Mouse (Mus musculus) adrenal gland, postnatal 14 days (tissue): ENCODE measurements around the gene Sult6b2. TPM values are rescaled to one million over a fixed set of nuclear protein-coding genes. Genes with fewer than 3 reads are reported as not detected.

Source experiments
- DNase-seq: peaks from one replicate; pipeline ENCODE4 v3.0.0; 2021; ENCODE audit warnings: mixed read lengths
- total RNA-seq: library from RNA; stranded (reverse); gene quantifications from 2 replicates; pipeline ENCODE4 v1.2.3, GENCODE M21; 2021

Sult6b2 gene
- total RNA-seq, 1 experiment from 2014 or later: not detected

DNA sequence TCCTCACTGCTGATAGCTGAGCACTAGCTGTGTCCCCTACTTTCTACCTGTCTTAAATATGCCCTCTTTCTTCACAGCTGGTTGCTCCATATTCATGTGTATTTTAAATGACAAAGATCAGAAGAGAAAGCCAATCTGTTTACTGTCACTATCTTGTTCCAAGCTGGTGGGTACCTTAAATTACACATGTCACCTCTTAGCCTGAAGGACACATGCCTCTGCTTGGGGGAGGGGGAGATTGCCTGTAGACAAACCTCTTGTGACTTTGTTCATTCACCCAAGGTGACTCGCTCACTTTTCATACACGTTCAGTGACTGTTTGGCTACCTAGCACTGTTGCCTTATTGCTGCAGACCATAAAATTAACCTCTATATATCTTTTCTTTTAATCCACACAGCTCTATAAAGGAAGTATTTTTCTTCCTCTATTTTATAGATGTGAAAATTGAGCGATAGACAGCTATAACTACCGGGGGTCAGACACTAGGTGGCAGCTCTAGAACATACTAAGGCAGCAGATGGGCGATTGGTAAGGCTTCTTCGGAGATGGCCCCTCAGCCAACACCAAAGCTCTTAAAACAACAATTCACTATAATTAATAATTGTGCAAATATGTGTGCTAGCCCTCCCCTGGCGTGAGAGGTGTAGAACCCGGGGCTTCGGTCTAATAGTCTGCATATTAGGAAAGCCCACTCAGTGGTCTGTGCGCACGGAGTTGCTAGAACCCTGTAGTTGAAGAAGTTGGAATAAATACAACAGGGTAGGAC is 25.1 kb downstream of the Sult6b2 start:
- peak; percentile 40 for DNase-seq

GRCm38 (mm10) chr6:142776935-142777334 is 27.4 kb downstream of the Sult6b2 start:
- no peak for DNase-seq

- DNase-seq: no peak
Observed at GRCm38 (mm10) chr6:142773566-142773965, 30.7 kb downstream of the Sult6b2 start.

- DNase-seq: no peak
Observed at GRCm38 (mm10) chr6:142771643-142772042, 32.7 kb downstream of the Sult6b2 start.

DNA sequence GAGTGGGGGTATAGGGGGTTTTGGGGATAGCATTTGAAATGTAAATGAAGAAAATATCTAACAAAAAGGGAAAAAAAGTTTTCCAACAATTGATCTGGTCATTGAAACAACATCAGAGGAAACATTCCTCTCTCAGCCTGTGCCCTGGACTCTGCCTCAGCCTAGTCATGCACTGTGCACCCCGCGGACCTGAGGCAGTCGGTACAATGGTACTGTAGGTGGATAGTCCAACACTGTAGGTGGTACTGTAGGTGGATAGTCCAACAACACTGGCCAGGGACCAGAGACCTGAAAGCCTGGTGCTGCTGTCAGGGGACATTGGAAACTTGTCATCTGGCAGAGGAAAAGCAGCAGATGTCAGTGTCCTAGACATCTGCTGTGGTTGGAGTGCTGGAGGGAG is 34.4 kb downstream of the Sult6b2 start:
- no peak for DNase-seq

DNA sequence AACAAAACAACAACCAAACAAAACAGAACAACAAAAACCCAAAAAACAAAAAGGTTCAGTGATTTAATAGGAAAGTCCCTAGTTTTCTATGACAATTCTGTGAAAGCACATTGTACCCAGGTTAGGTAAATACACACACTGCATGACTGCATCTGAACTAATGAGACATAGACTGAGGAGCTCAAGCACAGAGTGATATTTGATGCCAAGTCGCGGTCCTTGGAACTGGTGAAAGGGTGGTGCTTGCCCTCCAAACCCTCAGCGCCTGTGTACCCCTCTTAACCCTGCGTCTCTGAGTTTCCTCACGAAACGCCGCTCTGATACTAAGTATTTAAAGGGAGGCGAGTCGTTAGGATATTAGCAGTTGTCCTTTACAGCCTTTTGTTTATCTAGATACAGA is 37.0 kb downstream of the Sult6b2 start:
- no peak for DNase-seq

- no peak for DNase-seq
Observed at GRCm38 (mm10) chr6:142764933-142765332, 39.4 kb downstream of the Sult6b2 start.

GRCm38 (mm10) chr6:142759633-142760032 is 44.7 kb downstream of the Sult6b2 start:
- DNase-seq: no peak

- DNase-seq: no peak
Observed at GRCm38 (mm10) chr6:142758562-142758961, 45.7 kb downstream of the Sult6b2 start.

- no peak for DNase-seq
Observed at GRCm38 (mm10) chr6:142757976-142758375, 46.3 kb downstream of the Sult6b2 start.

DNA sequence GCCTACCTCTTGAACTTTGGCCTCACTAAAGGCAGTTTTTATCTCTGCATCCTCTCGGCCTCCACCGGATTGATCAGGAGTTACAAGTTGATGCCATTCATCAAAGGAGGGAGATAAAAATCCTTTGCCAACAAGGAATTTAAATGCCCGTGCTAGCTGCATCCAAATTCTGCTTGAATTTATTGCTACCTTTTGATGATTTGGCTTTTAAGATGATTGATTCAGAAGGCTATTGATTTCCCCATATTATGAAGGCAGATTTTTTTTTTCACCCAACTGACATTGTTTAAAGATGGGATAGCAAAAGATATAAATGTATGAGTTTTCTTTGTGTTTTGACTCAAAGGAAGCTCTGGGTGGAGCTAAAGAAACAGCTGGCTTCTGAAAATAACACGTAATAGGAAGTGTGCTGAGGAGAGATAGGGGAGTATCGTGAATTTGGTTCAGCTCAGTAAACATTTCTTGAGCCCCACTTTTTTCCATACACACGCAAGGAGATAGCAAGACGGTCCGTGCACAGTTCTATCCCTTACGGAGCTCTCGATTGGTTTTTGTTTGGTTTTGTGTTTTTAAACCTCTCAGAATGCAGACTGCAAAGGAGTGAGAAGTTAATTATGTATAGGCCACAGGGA is 46.9 kb downstream of the Sult6b2 start:
- DNase-seq: no peak

DNA sequence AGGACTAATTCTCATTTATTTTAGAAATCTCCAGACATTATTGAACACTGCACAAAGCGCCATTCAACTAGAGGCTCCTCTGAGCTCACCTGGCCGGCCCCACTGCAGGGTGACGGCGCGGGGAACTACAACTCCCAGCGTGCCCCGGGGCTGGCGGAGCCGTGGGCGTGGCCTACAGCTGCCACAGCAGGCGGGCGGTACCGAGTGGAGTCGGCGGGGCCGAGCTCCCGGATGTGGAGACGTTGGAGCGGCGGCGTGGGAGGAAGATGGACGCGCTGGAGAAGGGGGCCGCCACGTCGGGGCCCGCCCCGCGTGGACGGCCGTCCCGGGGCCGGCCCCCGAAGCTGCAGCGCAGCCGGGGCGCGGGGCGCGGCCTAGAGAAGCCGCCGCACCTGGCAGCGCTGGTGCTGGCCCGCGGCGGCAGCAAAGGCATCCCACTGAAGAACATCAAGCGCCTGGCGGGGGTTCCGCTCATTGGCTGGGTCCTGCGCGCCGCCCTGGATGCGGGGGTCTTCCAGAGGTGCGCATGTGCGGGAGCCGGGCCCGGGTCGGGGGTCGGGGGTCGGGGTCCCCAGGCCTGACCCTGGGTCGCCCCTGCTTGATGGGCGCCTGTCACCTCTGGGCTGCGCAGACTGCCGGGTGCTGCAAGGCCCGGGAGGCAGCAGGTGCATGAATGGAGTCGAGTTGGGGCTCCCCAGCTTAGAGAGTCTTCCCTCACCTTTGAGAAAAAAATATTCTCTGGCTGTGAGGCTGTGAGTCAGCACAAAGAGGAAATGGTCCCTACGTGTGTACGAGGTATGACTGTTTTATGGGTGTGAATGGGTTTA is 47.6 kb downstream of the Sult6b2 start, which contains the start of gene Cmas:
TSS of gene Cmas (plus strand) at position 180 of the 827 bp plus-strand sequence.
- peak; percentile 93 for DNase-seq

DNA sequence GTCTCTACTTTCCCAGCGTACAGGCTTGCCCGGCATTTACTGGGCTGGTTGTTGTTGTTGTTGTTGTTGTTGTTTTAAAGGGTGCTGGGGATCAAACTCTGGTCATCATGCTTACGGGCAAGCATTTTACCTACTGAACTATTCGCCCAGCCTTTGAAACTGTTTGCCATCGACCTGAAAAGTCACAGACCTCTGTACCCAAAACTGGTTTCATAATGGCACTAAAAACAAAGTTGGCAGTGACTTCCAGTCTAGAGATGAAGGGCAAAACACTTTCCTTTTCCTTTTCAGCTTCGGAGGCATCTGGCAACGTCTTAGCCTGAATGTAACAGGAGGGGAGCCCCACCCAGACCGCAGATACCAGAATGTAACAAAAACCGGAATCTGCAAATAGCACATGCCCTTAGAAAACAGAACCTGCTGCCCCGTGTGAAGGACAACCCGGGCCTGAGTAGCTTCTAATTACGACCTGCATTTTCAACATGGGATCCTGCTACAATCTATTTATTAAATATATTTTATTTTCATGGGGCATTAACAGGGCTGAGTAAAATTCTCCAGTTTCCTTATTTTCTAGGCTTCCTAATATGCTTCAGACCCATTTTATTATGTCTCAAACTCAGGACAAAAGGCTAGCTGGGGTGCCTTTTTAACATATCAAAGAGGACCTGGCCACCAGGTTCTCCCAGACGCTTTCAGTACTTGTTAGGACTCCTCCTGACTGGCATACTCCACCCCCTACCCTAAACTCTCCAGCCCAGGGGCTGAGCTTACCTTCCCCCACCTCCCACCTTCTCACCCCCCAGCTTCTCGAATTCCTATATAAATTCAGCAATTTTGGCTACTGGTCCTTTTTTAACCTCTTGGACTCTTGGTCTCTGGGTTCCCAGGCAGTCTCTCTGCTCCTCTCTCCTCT is 51.7 kb downstream of the Sult6b2 start:
- no peak for DNase-seq

DNA sequence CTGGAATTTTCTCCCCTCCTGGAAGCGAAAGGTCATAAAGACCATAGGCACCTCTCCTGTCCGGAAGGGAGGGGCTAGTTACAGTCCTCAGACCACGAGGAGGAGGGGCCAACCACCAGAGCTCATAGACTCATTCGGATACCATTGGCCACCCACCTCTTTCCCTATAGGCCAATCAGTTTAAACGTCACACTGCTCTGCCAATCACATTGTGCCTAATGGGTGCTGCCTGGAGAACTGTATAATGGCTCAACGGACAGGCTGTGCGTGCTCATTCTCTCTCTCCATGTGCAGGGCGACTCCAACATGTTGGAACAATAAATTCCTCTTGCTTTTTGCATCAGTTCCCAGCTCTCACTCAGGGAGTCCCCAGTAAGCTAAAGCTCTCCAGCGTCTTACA is 52.9 kb downstream of the Sult6b2 start:
- no peak for DNase-seq

GRCm38 (mm10) chr6:142748057-142748708 is 56.1 kb downstream of the Sult6b2 start:
- DNase-seq: peak; percentile 48

DNA sequence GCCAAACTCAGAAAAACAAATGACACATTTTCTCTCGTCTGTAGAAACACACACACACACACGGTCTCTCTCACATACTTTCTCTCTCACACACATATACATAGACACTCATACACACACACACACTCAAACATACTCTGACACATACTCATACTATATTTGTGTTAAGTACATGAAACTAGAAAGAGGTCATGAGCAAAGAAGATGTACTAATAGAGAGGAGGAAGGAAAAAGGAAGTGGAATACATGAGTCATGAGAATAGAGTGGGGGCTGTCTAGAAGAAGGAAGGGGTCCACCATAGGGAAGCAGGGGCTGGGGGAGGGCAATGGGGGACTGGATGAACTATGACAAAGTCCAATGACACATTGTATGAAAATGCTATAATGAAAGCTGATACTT is 57.1 kb downstream of the Sult6b2 start:
- no peak for DNase-seq

DNA sequence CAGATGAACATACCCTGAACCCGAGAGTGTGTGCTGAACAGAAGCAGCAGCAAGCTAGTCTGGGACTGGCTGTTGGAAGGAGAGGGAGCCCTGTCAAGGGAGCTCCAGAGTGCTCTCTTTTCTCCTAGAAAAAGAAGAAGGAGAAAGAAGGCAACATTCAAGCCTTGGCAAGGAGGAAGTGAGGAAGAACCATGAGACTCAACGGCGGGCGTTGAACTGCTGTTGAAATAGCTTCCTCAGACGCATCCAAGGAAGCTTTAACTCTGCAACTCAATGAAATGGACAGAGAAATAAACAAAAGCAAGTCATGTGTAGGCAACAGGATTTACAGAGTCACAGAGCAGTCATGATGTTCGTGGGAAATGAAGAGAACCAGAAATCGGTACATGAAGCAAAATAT is 57.5 kb downstream of the Sult6b2 start:
- DNase-seq: no peak

DNA sequence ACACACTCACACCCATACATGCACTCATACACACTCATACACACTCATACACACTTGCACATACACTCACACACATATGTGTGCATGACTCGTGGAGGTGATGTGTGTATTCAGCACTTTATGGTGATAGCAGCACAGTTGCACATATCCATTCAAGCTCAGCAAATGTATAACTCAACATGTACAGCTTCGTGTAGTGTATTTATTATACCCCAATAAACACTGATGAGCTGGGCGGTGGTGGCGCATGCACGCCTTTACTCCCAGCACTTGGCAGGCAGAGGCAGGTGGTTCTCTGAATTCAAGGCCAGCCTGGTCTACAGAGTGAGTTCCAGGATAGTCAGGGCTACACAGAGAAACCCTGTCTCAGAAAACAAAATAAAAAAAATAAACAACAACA is 58.8 kb downstream of the Sult6b2 start:
- DNase-seq: no peak

DNA sequence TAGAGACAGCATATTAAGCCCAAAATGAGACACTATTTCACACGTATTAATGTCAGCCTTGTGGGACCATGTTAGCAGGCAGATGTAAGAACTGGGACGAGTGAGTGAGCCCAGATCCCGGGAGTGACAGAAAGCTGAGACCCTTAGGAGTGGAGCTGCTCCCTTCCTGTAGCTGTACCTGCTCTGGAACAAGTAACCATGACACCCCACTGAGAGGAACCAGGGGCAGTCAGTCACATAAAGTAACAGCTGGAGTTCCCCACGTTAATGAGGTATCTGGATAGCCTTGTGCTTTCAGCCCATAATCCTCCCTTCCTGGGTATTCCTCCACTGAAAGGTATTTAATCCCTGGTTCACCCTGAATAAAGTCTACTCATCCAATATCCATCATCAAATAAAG is 61.1 kb downstream of the Sult6b2 start:
- no peak for DNase-seq

DNA sequence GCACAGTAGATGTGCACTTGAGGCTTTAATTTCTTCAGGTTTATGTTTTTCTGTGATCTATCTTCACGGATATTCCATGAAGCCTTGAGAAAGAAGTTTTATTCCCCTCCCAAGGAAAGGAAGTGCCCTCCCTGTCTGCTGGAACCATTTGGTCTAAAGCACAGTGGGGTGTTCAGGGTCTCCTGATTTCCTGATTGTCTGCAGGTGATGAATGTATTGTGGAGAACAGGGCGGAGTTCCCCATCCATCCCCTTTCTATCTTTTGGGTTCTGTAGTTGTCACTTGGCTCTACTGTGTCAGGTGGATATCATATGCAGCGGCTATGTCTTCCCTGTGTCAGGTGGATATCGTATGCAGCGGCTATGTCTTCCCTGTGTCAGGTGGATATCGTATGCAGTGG is 62.5 kb downstream of the Sult6b2 start:
- no peak for DNase-seq

DNA sequence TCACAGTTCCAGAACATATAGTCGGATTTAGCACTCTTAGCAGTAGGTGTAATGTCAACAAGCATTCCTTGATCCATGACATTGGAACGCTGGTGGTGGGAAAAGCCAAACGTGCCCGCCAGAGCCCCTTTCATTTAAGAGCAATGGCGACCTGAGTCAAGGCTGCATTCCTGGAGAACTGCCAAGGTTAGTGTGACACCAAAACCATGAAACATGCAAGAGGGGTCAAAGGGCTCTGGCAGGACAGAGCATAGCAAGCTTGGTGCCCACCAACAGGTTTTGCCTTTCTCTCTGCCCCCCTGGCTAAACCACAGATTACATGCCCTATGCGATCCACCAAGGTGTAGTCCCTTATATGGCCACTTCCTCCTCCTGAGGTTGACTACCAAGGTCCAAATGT is 65.7 kb downstream of the Sult6b2 start:
- DNase-seq: no peak
